Mouse (Mus musculus) small intestine, adult 10 weeks (tissue): Measurements from ENCODE around the gene Snx5. TPM values are rescaled to one million over a fixed set of nuclear protein-coding genes. Genes with fewer than 3 reads are reported as not detected.

Experiments
- polyA plus RNA-seq: library from polyadenylated mRNA; stranded (reverse); fragments of 350-450 nt; fragmentation: Illumina TruSeq; extraction: RNeasy Lipid Tissue Mini Kit (QIAGEN cat#74804); gene quantifications from one replicate; pipeline ENCODE4 v1.2.3, GENCODE M21; 2014; ENCODE audit warnings: low replicate concordance

Snx5 gene
- polyA plus RNA-seq, result 258 TPM

GRCm38 (mm10) chr2:144270507-144271420 lies at the start of gene Snx5, which contains the start of gene Mgme1:
TSS of gene Snx5 (minus strand) at chr2:144270906.
TSS of gene Mgme1 (plus strand) at chr2:144270663.

Other genes starting within 250 kb of the Snx5 start
- gene Banf2, start 237.8 kb downstream of the Snx5 start, polyA plus RNA-seq, result not detected
- 3.2 TPM for gene Mgme1, start 243 bp downstream of the Snx5 start, polyA plus RNA-seq
- gene Ovol2, start 61.2 kb upstream of the Snx5 start, polyA plus RNA-seq, result 5.1 TPM
- gene Kat14, start 98.1 kb upstream of the Snx5 start, polyA plus RNA-seq, result 3.7 TPM
- 3.2 TPM for gene Pet117, start 98.1 kb upstream of the Snx5 start, polyA plus RNA-seq